Mouse (Mus musculus): ENCODE results near the gene Akr1d1. TPM values are rescaled to one million over a fixed set of nuclear protein-coding genes. Genes with fewer than 3 reads are reported as not detected.

The Akr1d1 gene
- polyA plus RNA-seq, 1 experiment from 2014 or later, result 15.3 TPM

- no peak overlapping the region for H3K9ac ChIP-seq (ENCODE audit: low read depth, low read length)
- H3K4me1 ChIP-seq (ENCODE audit: control insufficient read depth, low read depth, low read length), result no peaks in the 10 kb centered on the region
- H3K4me3 ChIP-seq (ENCODE audit: low read depth, low read length), result no peak overlapping the region
- WGBS (ENCODE audit: insufficient replicate concordance), result 19% methylated on average over 4 of the region's 4 CpGs
- H3K27ac ChIP-seq (ENCODE audit: low read length), result no peak overlapping the region
- H3K9me3 ChIP-seq (replicated peaks; ENCODE audit: control insufficient read depth, low read length), result no peaks in the 10 kb centered on the region
- H3K36me3 ChIP-seq (ENCODE audit: control insufficient read depth, insufficient read depth), result no peaks in the 10 kb centered on the region
- ATAC-seq (ENCODE audit: low read depth), result no peak
- no peaks in the 10 kb centered on the region for H3K27me3 ChIP-seq (ENCODE audit: control insufficient read depth, insufficient read depth, low read depth, low read length)
- H3K4me2 ChIP-seq (ENCODE audit: low read depth, low read length), result no peak overlapping the region
Observed at GRCm38 (mm10) chr6:37589340-37589962, 59.5 kb downstream of the Akr1d1 start.

DNA sequence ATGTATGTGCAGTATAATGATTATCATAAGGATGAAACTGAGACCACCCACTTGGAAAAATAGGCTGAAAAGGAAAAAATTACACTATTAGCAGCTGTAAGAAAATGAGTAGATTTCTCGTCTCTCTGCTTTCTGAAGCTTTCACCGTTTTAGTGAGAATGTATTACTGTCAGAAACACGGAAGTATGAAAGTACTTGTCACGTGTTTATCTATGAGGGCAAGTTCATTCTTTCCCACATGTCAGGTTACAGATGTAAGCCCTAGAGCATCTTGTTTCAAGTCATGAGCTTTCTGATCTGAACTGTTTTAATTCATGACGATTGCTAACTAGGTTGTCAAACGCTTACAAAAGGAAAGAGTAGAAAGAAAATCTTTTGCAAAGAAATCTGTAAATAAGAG lies 60.8 kb downstream of the Akr1d1 start:
- no peaks in the 10 kb centered on the region for H3K4me1 ChIP-seq (ENCODE audit: control insufficient read depth, low read depth, low read length)
- no peaks in the 10 kb centered on the region for H3K9me3 ChIP-seq (replicated peaks; ENCODE audit: control insufficient read depth, low read length)
- H3K4me3 ChIP-seq (ENCODE audit: low read depth, low read length), result no peak overlapping the region
- H3K9ac ChIP-seq (ENCODE audit: low read depth, low read length), result no peak overlapping the region
- H3K36me3 ChIP-seq (ENCODE audit: control insufficient read depth, insufficient read depth), result no peaks in the 10 kb centered on the region
- 69% methylated on average over 6 of the region's 6 CpGs for WGBS (ENCODE audit: insufficient replicate concordance)
- ATAC-seq (ENCODE audit: low read depth), result no peak
- H3K27me3 ChIP-seq (ENCODE audit: control insufficient read depth, insufficient read depth, low read depth, low read length), result no peaks in the 10 kb centered on the region
- no peak overlapping the region for H3K27ac ChIP-seq (ENCODE audit: low read length)
- H3K4me2 ChIP-seq (ENCODE audit: low read depth, low read length), result no peak overlapping the region

- 49% methylated on average over 19 of the region's 19 CpGs for WGBS (ENCODE audit: insufficient replicate concordance)
- no peaks in the 10 kb centered on the region for H3K9me3 ChIP-seq (replicated peaks; ENCODE audit: control insufficient read depth, low read length)
- no peaks in the 10 kb centered on the region for H3K4me1 ChIP-seq (ENCODE audit: control insufficient read depth, low read depth, low read length)
- no peaks in the 10 kb centered on the region for H3K27me3 ChIP-seq (ENCODE audit: control insufficient read depth, insufficient read depth, low read depth, low read length)
- H3K36me3 ChIP-seq (ENCODE audit: control insufficient read depth, insufficient read depth), result no peaks in the 10 kb centered on the region
- H3K27ac ChIP-seq (ENCODE audit: low read length), result peak overlapping the region; percentile 41; the same call in 1 of the 2 replicates
- H3K9ac ChIP-seq (ENCODE audit: low read depth, low read length), result no peak overlapping the region
- H3K4me3 ChIP-seq (ENCODE audit: low read depth, low read length), result no peak overlapping the region
- no peak overlapping the region for H3K4me2 ChIP-seq (ENCODE audit: low read depth, low read length)
- ATAC-seq (ENCODE audit: low read depth), result peak; percentile 53; the same call in 1 of the 2 replicates
Observed at GRCm38 (mm10) chr6:37592101-37593032, 62.4 kb downstream of the Akr1d1 start.

DNA sequence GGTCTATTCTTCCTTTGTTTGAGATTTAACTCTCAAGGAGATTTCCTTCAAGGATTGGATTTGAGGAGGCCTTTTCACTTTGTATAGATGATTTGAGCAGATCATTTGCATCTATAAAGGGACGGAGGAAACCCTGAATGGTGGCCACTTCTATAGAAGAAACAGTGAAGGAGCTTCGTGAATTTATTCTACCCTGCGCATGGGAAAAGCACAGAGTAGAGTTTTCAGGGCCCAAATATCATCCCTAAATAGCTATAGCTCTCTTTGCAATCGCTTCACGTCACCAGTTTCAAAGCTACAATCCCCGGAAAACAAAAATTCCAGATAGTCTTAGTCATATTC lies 63.0 kb downstream of the Akr1d1 start:
- 58% methylated on average over 6 of the region's 6 CpGs for WGBS (ENCODE audit: insufficient replicate concordance)
- H3K9me3 ChIP-seq (replicated peaks; ENCODE audit: control insufficient read depth, low read length), result no peaks in the 10 kb centered on the region
- H3K4me3 ChIP-seq (ENCODE audit: low read depth, low read length), result no peak overlapping the region
- H3K27ac ChIP-seq (ENCODE audit: low read length), result peak overlapping the region; percentile 41; the same call in 1 of the 2 replicates
- no peak for ATAC-seq (ENCODE audit: low read depth)
- no peaks in the 10 kb centered on the region for H3K27me3 ChIP-seq (ENCODE audit: control insufficient read depth, insufficient read depth, low read depth, low read length)
- no peak overlapping the region for H3K4me2 ChIP-seq (ENCODE audit: low read depth, low read length)
- H3K9ac ChIP-seq (ENCODE audit: low read depth, low read length), result no peak overlapping the region
- no peaks in the 10 kb centered on the region for H3K4me1 ChIP-seq (ENCODE audit: control insufficient read depth, low read depth, low read length)
- H3K36me3 ChIP-seq (ENCODE audit: control insufficient read depth, insufficient read depth), result no peaks in the 10 kb centered on the region

DNA sequence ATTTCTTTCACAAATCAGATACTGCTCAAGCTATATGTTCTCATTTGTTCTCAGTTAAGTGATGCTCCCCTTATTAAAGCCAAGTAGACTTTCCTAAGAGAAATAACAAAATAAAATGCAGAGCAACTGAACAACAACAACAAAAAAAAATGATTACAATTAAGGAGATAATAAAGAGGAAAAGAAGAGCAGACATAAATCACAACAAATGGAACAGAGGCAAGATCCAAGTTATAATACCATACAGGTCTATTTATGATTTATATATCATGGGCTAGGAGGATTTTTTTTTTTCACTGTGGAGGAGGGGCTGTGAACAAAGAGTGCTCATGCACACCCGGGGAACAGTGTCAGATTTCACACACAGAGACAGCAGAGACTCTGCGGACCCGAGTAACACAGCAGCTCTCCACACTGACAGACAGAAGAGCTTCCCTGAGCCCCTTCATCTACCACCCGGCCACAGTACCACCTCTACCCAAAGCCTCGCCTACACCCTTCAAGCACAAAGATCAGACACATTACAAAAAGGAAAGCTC lies 63.6 kb downstream of the Akr1d1 start:
- no peak overlapping the region for H3K27ac ChIP-seq (ENCODE audit: low read length)
- no peaks in the 10 kb centered on the region for H3K27me3 ChIP-seq (ENCODE audit: control insufficient read depth, insufficient read depth, low read depth, low read length)
- no peak overlapping the region for H3K9ac ChIP-seq (ENCODE audit: low read depth, low read length)
- H3K9me3 ChIP-seq (replicated peaks; ENCODE audit: control insufficient read depth, low read length), result no peaks in the 10 kb centered on the region
- WGBS (ENCODE audit: insufficient replicate concordance), result 35% methylated on average over 5 of the region's 5 CpGs
- H3K4me1 ChIP-seq (ENCODE audit: control insufficient read depth, low read depth, low read length), result no peaks in the 10 kb centered on the region
- no peak overlapping the region for H3K4me2 ChIP-seq (ENCODE audit: low read depth, low read length)
- H3K36me3 ChIP-seq (ENCODE audit: control insufficient read depth, insufficient read depth), result no peaks in the 10 kb centered on the region
- no peak overlapping the region for H3K4me3 ChIP-seq (ENCODE audit: low read depth, low read length)
- no peak for ATAC-seq (ENCODE audit: low read depth)

- no peak overlapping the region for H3K27ac ChIP-seq (ENCODE audit: low read length)
- no peaks in the 10 kb centered on the region for H3K36me3 ChIP-seq (ENCODE audit: control insufficient read depth, insufficient read depth)
- no peak overlapping the region for H3K4me3 ChIP-seq (ENCODE audit: low read depth, low read length)
- H3K9me3 ChIP-seq (replicated peaks; ENCODE audit: control insufficient read depth, low read length), result no peaks in the 10 kb centered on the region
- 37% methylated on average over 2 of the region's 2 CpGs for WGBS (ENCODE audit: insufficient replicate concordance)
- ATAC-seq (ENCODE audit: low read depth), result peak; percentile 50
- H3K9ac ChIP-seq (ENCODE audit: low read depth, low read length), result no peak overlapping the region
- H3K27me3 ChIP-seq (ENCODE audit: control insufficient read depth, insufficient read depth, low read depth, low read length), result no peaks in the 10 kb centered on the region
- H3K4me1 ChIP-seq (ENCODE audit: control insufficient read depth, low read depth, low read length), result no peaks in the 10 kb centered on the region
- no peak overlapping the region for H3K4me2 ChIP-seq (ENCODE audit: low read depth, low read length)
Observed at GRCm38 (mm10) chr6:37597088-37597487, 67.1 kb downstream of the Akr1d1 start.

DNA sequence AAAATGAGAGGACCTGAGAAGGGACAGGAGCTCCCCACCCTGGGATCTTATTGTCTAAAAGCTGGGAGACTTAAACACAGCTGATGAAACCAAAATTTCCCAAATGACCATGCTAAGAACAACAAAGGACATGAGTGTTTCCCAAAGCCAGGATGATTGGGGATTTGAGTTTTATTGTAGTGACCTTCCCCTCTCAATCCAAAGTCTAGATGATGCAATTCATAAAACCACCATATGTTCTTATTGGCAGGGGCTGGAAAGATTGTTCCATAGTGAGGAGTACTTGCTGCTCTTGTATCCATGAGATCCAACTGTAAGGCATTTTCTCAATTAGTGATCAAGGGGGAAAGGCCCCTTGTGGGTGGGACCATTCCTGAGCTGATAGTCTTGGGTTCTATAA lies 68.1 kb downstream of the Akr1d1 start:
- Histone ChIP-seq H3K4me3 (ENCODE audit: low read depth, low read length) (no peak overlapping the region), H3K27ac (ENCODE audit: low read length) (no peak overlapping the region), H3K9ac (ENCODE audit: low read depth, low read length) (no peak overlapping the region), H3K36me3 (ENCODE audit: control insufficient read depth, insufficient read depth) (no peaks in the 10 kb centered on the region), H3K9me3 (replicated peaks; ENCODE audit: control insufficient read depth, low read length) (no peaks in the 10 kb centered on the region), H3K27me3 (ENCODE audit: control insufficient read depth, insufficient read depth, low read depth, low read length) (no peaks in the 10 kb centered on the region), H3K4me2 (ENCODE audit: low read depth, low read length) (no peak overlapping the region), H3K4me1 (ENCODE audit: control insufficient read depth, low read depth, low read length) (no peaks in the 10 kb centered on the region)
- no peak for ATAC-seq (ENCODE audit: low read depth)

DNA sequence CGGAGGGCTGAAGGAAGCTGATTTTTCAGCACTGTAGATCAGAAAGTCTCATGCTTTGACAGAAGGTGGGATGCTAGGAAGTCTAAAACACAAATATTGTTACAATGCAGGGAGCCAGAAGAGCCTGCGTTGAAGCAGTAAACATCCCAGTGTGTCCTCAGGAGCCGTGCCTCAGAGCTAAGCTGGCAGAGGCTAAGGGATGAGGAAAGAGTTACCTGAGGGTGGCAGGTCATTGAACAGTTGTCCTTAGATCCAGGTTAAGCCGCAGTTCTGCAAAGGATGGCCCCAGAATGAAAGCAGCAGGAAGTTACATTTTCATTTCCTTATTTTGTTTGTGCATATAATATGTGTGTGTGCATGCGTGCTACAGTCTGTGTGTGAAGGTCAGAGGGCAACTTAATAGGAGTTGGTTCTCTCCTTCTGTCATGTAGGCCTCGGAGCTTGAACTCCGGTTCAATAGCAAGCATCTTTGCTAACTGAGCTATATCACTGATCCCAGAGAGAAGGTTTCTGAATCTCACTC lies 71.1 kb downstream of the Akr1d1 start:
- Histone ChIP-seq H3K4me2 (ENCODE audit: low read depth, low read length) (no peak overlapping the region), H3K4me1 (ENCODE audit: control insufficient read depth, low read depth, low read length) (no peaks in the 10 kb centered on the region), H3K27me3 (ENCODE audit: control insufficient read depth, insufficient read depth, low read depth, low read length) (no peaks in the 10 kb centered on the region), H3K9ac (ENCODE audit: low read depth, low read length) (no peak overlapping the region), H3K4me3 (ENCODE audit: low read depth, low read length) (no peak overlapping the region), H3K9me3 (replicated peaks; ENCODE audit: control insufficient read depth, low read length) (no peaks in the 10 kb centered on the region), H3K36me3 (ENCODE audit: control insufficient read depth, insufficient read depth) (no peaks in the 10 kb centered on the region), H3K27ac (ENCODE audit: low read length) (no peak overlapping the region)
- 59% methylated on average over 7 of the region's 7 CpGs for WGBS (ENCODE audit: insufficient replicate concordance)
- ATAC-seq (ENCODE audit: low read depth), result no peak
